Mouse (Mus musculus): ENCODE data around the gene Sgo1. TPM values are rescaled to one million over a fixed set of nuclear protein-coding genes. Genes with fewer than 3 reads are reported as not detected.
"Not testable (repeated sequence)": the region's sequence is repeated elsewhere in the genome, so short reads cannot be mapped to it uniquely, and the experiment has no call there.

The Sgo1 gene
- polyA plus RNA-seq, 1 experiment: 0.16 TPM

GRCm38 (mm10) chr17:53659230-53659629 is 29.9 kb downstream of the Sgo1 start:
- Histone ChIP-seq H3K4me1 (ENCODE audit: control insufficient read depth, insufficient read depth, low read length) (0 out of 2 replicates have a peak, but pooled peaks cover 3% of the 10 kb centered on the region), H3K27me3 (ENCODE audit: control insufficient read depth, insufficient read depth, low read length) (no peaks in the 10 kb centered on the region), H3K4me3 (replicated peaks; ENCODE audit: insufficient read depth, low read depth, low read length) (no peak overlapping the region), H3K27ac (ENCODE audit: insufficient read depth, low read length) (no peak overlapping the region)
- no peak for DNase-seq
- TF ChIP-seq CTCF (IDR thresholded peaks at IDR 0.05; ENCODE audit: borderline replicate concordance, insufficient read depth, low read depth, low read length) (no peak), POLR2A (IDR thresholded peaks at IDR 0.05; ENCODE audit: borderline replicate concordance, insufficient read depth, low read length) (no peak)
- 70% methylated on average over 8 of the region's 8 CpGs for WGBS

- no peak for TF ChIP-seq POLR2A (IDR thresholded peaks at IDR 0.05; ENCODE audit: borderline replicate concordance, insufficient read depth, low read length)
- TF ChIP-seq CTCF (IDR thresholded peaks at IDR 0.05; ENCODE audit: borderline replicate concordance, insufficient read depth, low read depth, low read length): no peak
- Histone ChIP-seq H3K27ac (ENCODE audit: insufficient read depth, low read length) (no peak overlapping the region), H3K27me3 (ENCODE audit: control insufficient read depth, insufficient read depth, low read length) (no peaks in the 10 kb centered on the region), H3K4me1 (ENCODE audit: control insufficient read depth, insufficient read depth, low read length) (0 out of 2 replicates have a peak, but pooled peaks cover 3% of the 10 kb centered on the region), H3K4me3 (replicated peaks; ENCODE audit: insufficient read depth, low read depth, low read length) (no peak overlapping the region)
- 86% methylated on average over 2 of the region's 2 CpGs for WGBS
- DNase-seq: no peak
These were observed 30.5 kb downstream of the Sgo1 start for GRCm38 (mm10) chr17:53658668-53659067.

- not testable (repeated sequence) for H3K27ac ChIP-seq (ENCODE audit: insufficient read depth, low read length)
- peak; percentile 31 to 35 for DNase-seq
- WGBS: 71% methylated on average over 2 of the region's 2 CpGs
These were observed 31.7 kb downstream of the Sgo1 start for GRCm38 (mm10) chr17:53657391-53657790.

GRCm38 (mm10) chr17:53656369-53656860 is 32.7 kb downstream of the Sgo1 start:
- DNase-seq: no peak
- WGBS: 76% methylated on average over 6 of the region's 6 CpGs
- Histone ChIP-seq H3K4me1 (ENCODE audit: control insufficient read depth, insufficient read depth, low read length) (0 out of 2 replicates have a peak, but pooled peaks cover 1% of the 10 kb centered on the region), H3K27me3 (ENCODE audit: control insufficient read depth, insufficient read depth, low read length) (no peaks in the 10 kb centered on the region), H3K4me3 (replicated peaks; ENCODE audit: insufficient read depth, low read depth, low read length) (no peak overlapping the region), H3K27ac (ENCODE audit: insufficient read depth, low read length) (no peak overlapping the region)
- TF ChIP-seq CTCF (IDR thresholded peaks at IDR 0.05; ENCODE audit: borderline replicate concordance, insufficient read depth, low read depth, low read length): no peak
- no peak for TF ChIP-seq POLR2A (IDR thresholded peaks at IDR 0.05; ENCODE audit: borderline replicate concordance, insufficient read depth, low read length)

More at GRCm38 (mm10) chr17:53657391-53657790, 31.7 kb downstream of the Sgo1 start:
- peak; percentile 55 for TF ChIP-seq CTCF (IDR thresholded peaks at IDR 0.05; ENCODE audit: borderline replicate concordance, insufficient read depth, low read depth, low read length)
- H3K4me1 ChIP-seq (ENCODE audit: control insufficient read depth, insufficient read depth, low read length); H3K4me3 ChIP-seq (replicated peaks; ENCODE audit: insufficient read depth, low read depth, low read length); H3K27me3 ChIP-seq (ENCODE audit: control insufficient read depth, insufficient read depth, low read length): not testable (repeated sequence)

GRCm38 (mm10) chr17:53655959-53656358 is 33.2 kb downstream of the Sgo1 start:
- H3K27ac ChIP-seq (ENCODE audit: insufficient read depth, low read length): no peak overlapping the region
- no peaks in the 10 kb centered on the region for H3K4me1 ChIP-seq (ENCODE audit: control insufficient read depth, insufficient read depth, low read length)
- no peak for DNase-seq
- WGBS: 80% methylated on average over 2 of the region's 2 CpGs
- H3K27me3 ChIP-seq (ENCODE audit: control insufficient read depth, insufficient read depth, low read length): no peaks in the 10 kb centered on the region
- TF ChIP-seq CTCF (IDR thresholded peaks at IDR 0.05; ENCODE audit: borderline replicate concordance, insufficient read depth, low read depth, low read length) (no peak), POLR2A (IDR thresholded peaks at IDR 0.05; ENCODE audit: borderline replicate concordance, insufficient read depth, low read length) (no peak)
- H3K4me3 ChIP-seq (replicated peaks; ENCODE audit: insufficient read depth, low read depth, low read length): no peak overlapping the region

GRCm38 (mm10) chr17:53655081-53655480 is 34.1 kb downstream of the Sgo1 start:
- no peaks in the 10 kb centered on the region for H3K27me3 ChIP-seq (ENCODE audit: control insufficient read depth, insufficient read depth, low read length)
- TF ChIP-seq POLR2A (IDR thresholded peaks at IDR 0.05; ENCODE audit: borderline replicate concordance, insufficient read depth, low read length) (no peak), CTCF (IDR thresholded peaks at IDR 0.05; ENCODE audit: borderline replicate concordance, insufficient read depth, low read depth, low read length) (no peak)
- no peaks in the 10 kb centered on the region for H3K4me1 ChIP-seq (ENCODE audit: control insufficient read depth, insufficient read depth, low read length)
- no peak overlapping the region for H3K4me3 ChIP-seq (replicated peaks; ENCODE audit: insufficient read depth, low read depth, low read length)
- WGBS: 77% methylated on average over 6 of the region's 6 CpGs
- no peak for DNase-seq
- H3K27ac ChIP-seq (ENCODE audit: insufficient read depth, low read length): no peak overlapping the region

GRCm38 (mm10) chr17:53654596-53654995 is 34.5 kb downstream of the Sgo1 start:
- Histone ChIP-seq H3K4me3 (replicated peaks; ENCODE audit: insufficient read depth, low read depth, low read length) (no peak overlapping the region), H3K4me1 (ENCODE audit: control insufficient read depth, insufficient read depth, low read length) (no peaks in the 10 kb centered on the region), H3K27ac (ENCODE audit: insufficient read depth, low read length) (no peak overlapping the region), H3K27me3 (ENCODE audit: control insufficient read depth, insufficient read depth, low read length) (no peaks in the 10 kb centered on the region)
- TF ChIP-seq POLR2A (IDR thresholded peaks at IDR 0.05; ENCODE audit: borderline replicate concordance, insufficient read depth, low read length): no peak
- no peak for TF ChIP-seq CTCF (IDR thresholded peaks at IDR 0.05; ENCODE audit: borderline replicate concordance, insufficient read depth, low read depth, low read length)
- WGBS: 83% methylated on average over 4 of the region's 4 CpGs
- DNase-seq: no peak

GRCm38 (mm10) chr17:53650251-53650661 is 38.9 kb downstream of the Sgo1 start:
- no peak for TF ChIP-seq POLR2A (IDR thresholded peaks at IDR 0.05; ENCODE audit: borderline replicate concordance, insufficient read depth, low read length)
- TF ChIP-seq CTCF (IDR thresholded peaks at IDR 0.05; ENCODE audit: borderline replicate concordance, insufficient read depth, low read depth, low read length): no peak
- DNase-seq: no peak
- WGBS: 69% methylated on average over 2 of the region's 2 CpGs
- no peaks in the 10 kb centered on the region for H3K27me3 ChIP-seq (ENCODE audit: control insufficient read depth, insufficient read depth, low read length)
- no peak overlapping the region for H3K4me3 ChIP-seq (replicated peaks; ENCODE audit: insufficient read depth, low read depth, low read length)
- no peak overlapping the region for H3K27ac ChIP-seq (ENCODE audit: insufficient read depth, low read length)
- H3K4me1 ChIP-seq (ENCODE audit: control insufficient read depth, insufficient read depth, low read length): no peaks in the 10 kb centered on the region

Data from cerebellum, adult 2 months (tissue).